Mouse (Mus musculus) ES-Bruce4 (cell line): ENCODE results near the gene Akap13.

Source experiments
- CTCF ChIP-seq: IDR thresholded peaks from one replicate; pipeline ENCODE4 v1.8.1; 2011; ENCODE audit warnings: low read depth, low read length
- POLR2A ChIP-seq: IDR thresholded peaks from one replicate; pipeline ENCODE4 v1.8.1; 2011; ENCODE audit warnings: low read length; ENCODE audit not compliant: insufficient read depth

GRCm38 (mm10) chr7:75801621-75802358 is 346.5 kb downstream of the Akap13 start:
- TF ChIP-seq POLR2A (no peak), CTCF (no peak)
